Mouse (Mus musculus) thymus, postnatal 0 days (tissue): Measurements from ENCODE around the gene Xbp1. TPM values are rescaled to one million over a fixed set of nuclear protein-coding genes. Genes with fewer than 3 reads are reported as not detected.

Experiments
- DNase-seq: peaks from one replicate; pipeline ENCODE4 v3.0.0-alpha.2; 2015; ENCODE audit warnings: low spot score
- polyA plus RNA-seq: library from polyadenylated mRNA; unstranded; fragments of >200 nt; fragmentation: Nextera tagmentation; extraction: Ambion mirVana; gene quantifications from 2 replicates; pipeline ENCODE4 v1.2.1, GENCODE M21; 2015

The Xbp1 gene
- polyA plus RNA-seq, 1 experiment from 2014 or later, result 194 TPM

- no peak for DNase-seq
These were observed 45.1 kb downstream of the Xbp1 start for GRCm38 (mm10) chr11:5565596-5565995.

- DNase-seq, result no peak
These were observed 46.0 kb downstream of the Xbp1 start for GRCm38 (mm10) chr11:5566506-5566905.

GRCm38 (mm10) chr11:5567654-5568053 is 47.2 kb downstream of the Xbp1 start:
- DNase-seq, result no peak

GRCm38 (mm10) chr11:5568082-5568481 is 47.6 kb downstream of the Xbp1 start:
- DNase-seq, result no peak

- no peak for DNase-seq
These were observed 49.0 kb downstream of the Xbp1 start, which contains the start of gene Ankrd36 for GRCm38 (mm10) chr11:5569474-5569873. Gene Ankrd36 (plus strand): TSS chr11:5569684.

GRCm38 (mm10) chr11:5571856-5572255 is 51.4 kb downstream of the Xbp1 start:
- DNase-seq, result no peak

- DNase-seq, result no peak
These were observed 53.4 kb downstream of the Xbp1 start for GRCm38 (mm10) chr11:5573821-5574220.

GRCm38 (mm10) chr11:5575046-5575445 is 54.6 kb downstream of the Xbp1 start:
- peak; percentile 15 for DNase-seq

Other genes with a start within 250 kb of the Xbp1 start
- 7.4 and 10.9 TPM in 2 replicates for gene Znrf3, start 75.8 kb upstream of the Xbp1 start, polyA plus RNA-seq
- gene Ccdc117, start 21.5 kb downstream of the Xbp1 start, polyA plus RNA-seq, result 17.7 and 18.5 TPM in 2 replicates
- 0.05 TPM in 1 of 2 replicates, not detected in the other for gene Ankrd36, start 49.0 kb downstream of the Xbp1 start, polyA plus RNA-seq
- 249 and 266 TPM in 2 replicates for gene Mrps24, start 195.0 kb downstream of the Xbp1 start, polyA plus RNA-seq
- gene Urgcp, start 241.7 kb downstream of the Xbp1 start, polyA plus RNA-seq, result 18.1 and 20.6 TPM in 2 replicates